ENCODE assay signal across 8 mouse cellular contexts in genomic region chr8:47675786-47676185, GRCm38 (mm10). TPM values are rescaled to one million over a fixed set of nuclear protein-coding genes. Genes with fewer than 3 reads are reported as not detected.
DNase-seq lines count a peak whose midpoint lies in the region; ATAC-seq and TF ChIP-seq lines count a peak whose summit lies in the region.

No protein-coding gene starts in this region.

- H3K4me1 ChIP-seq in cerebellum, adult 2 months (ENCODE audit: control insufficient read depth, insufficient read depth, low read length), result no peaks in the 10 kb centered on the region
- H3K4me1 ChIP-seq in spleen, adult 2 months (ENCODE audit: control insufficient read depth, insufficient read depth, insufficient read length), result no peaks in the 10 kb centered on the region
- no peaks in the 10 kb centered on the region for H3K4me1 ChIP-seq in embryonic fibroblast, embryonic 13.5 days (ENCODE audit: control insufficient read depth, insufficient read depth, low read length)
- H3K4me1 ChIP-seq in limb, embryonic 13.5 days, result 0 out of 2 replicates have a peak, but pooled peaks cover 7% of the 10 kb centered on the region
- H3K4me1 ChIP-seq in neural tube, embryonic 13.5 days (replicated peaks), result peaks cover 12% of the 10 kb centered on the region

- peak overlapping the region; percentile 75 for H3K4me2 ChIP-seq in limb, embryonic 13.5 days (replicated peaks)
- H3K4me2 ChIP-seq in neural tube, embryonic 13.5 days, result peak overlapping the region; percentile 75

- H3K9me3 ChIP-seq in limb, embryonic 13.5 days, result no peaks in the 10 kb centered on the region
- no peaks in the 10 kb centered on the region for H3K9me3 ChIP-seq in neural tube, embryonic 13.5 days

- DNase-seq in cerebellum, adult 2 months, result no peak
- no peak for DNase-seq in cerebellum, adult 11-12 months
- DNase-seq in spleen, adult 2 months (ENCODE audit: low read depth in 1 of 2, low spot score in 2 of 2), result peak; percentile 40 to 63
- DNase-seq in spleen, adult 18-20 months, result no peak
- no peak for DNase-seq in cerebellum, postnatal 14 days

- H3K9ac ChIP-seq in limb, embryonic 13.5 days, result peak overlapping the region; percentile 90
- peak overlapping the region; percentile 89 for H3K9ac ChIP-seq in neural tube, embryonic 13.5 days

- WGBS in cerebellum, adult 2 months, result under 1% methylated on average over 20 of the region's 20 CpGs
- 1% methylated on average over 20 of the region's 20 CpGs for WGBS in spleen, adult 2 months
- WGBS in limb, embryonic 13.5 days, result under 1% methylated on average over 20 of the region's 20 CpGs
- WGBS in neural tube, embryonic 13.5 days, result under 1% methylated on average over 20 of the region's 20 CpGs

- peak overlapping the region; percentile 79 for H3K27ac ChIP-seq in cerebellum, adult 2 months (ENCODE audit: insufficient read depth, low read length)
- peak overlapping the region; percentile 97 for H3K27ac ChIP-seq in spleen, adult 2 months (ENCODE audit: insufficient read depth, low read length)
- H3K27ac ChIP-seq in embryonic fibroblast, embryonic 13.5 days (ENCODE audit: insufficient read depth, low read length), result peak overlapping the region; percentile 90
- peak overlapping the region; percentile 93 for H3K27ac ChIP-seq in limb, embryonic 13.5 days
- H3K27ac ChIP-seq in neural tube, embryonic 13.5 days (replicated peaks), result peak overlapping the region; percentile 94

- no peaks in the 10 kb centered on the region for H3K36me3 ChIP-seq in spleen, adult 2 months (ENCODE audit: control insufficient read depth, insufficient read depth, low read length)
- H3K36me3 ChIP-seq in limb, embryonic 13.5 days, result no peaks in the 10 kb centered on the region
- H3K36me3 ChIP-seq in neural tube, embryonic 13.5 days, result no peaks in the 10 kb centered on the region

- peak overlapping the region; percentile 98 for H3K4me3 ChIP-seq in cerebellum, adult 2 months (replicated peaks; ENCODE audit: insufficient read depth, low read depth, low read length)
- H3K4me3 ChIP-seq in spleen, adult 2 months (ENCODE audit: extremely low read depth, insufficient read depth, insufficient read length), result peak overlapping the region; percentile 87
- H3K4me3 ChIP-seq in embryonic fibroblast, embryonic 13.5 days (ENCODE audit: insufficient read depth, low read length), result peak overlapping the region; percentile 77
- peak overlapping the region; percentile 96 for H3K4me3 ChIP-seq in limb, embryonic 13.5 days
- peak overlapping the region; percentile 84 for H3K4me3 ChIP-seq in neural tube, embryonic 13.5 days

- peak; percentile 8 for ATAC-seq in limb, embryonic 13.5 days (ENCODE audit: low FRiP score, low read depth)
- ATAC-seq in neural tube, embryonic 13.5 days (ENCODE audit: low read depth), result no peak; the same call in none of the 2 replicates

- no peak for TF ChIP-seq CTCF in cerebellum, adult 2 months (IDR thresholded peaks at IDR 0.05; ENCODE audit: borderline replicate concordance, insufficient read depth, low read depth, low read length)
- no peak for TF ChIP-seq CTCF in spleen, adult 2 months (IDR thresholded peaks at IDR 0.05; ENCODE audit: extremely low read depth, insufficient read depth, insufficient read length, insufficient replicate concordance)
- no peak for TF ChIP-seq CTCF in embryonic fibroblast, embryonic 13.5 days (IDR thresholded peaks at IDR 0.05; ENCODE audit: borderline replicate concordance, insufficient read depth, low read length)

- no peak for TF ChIP-seq POLR2A in cerebellum, adult 2 months (IDR thresholded peaks at IDR 0.05; ENCODE audit: borderline replicate concordance, insufficient read depth, low read length)
- no peak for TF ChIP-seq POLR2A in spleen, adult 2 months (IDR thresholded peaks at IDR 0.05; ENCODE audit: low read depth, low read length)
- TF ChIP-seq POLR2A in embryonic fibroblast, embryonic 13.5 days (IDR thresholded peaks at IDR 0.05; ENCODE audit: low read depth, low read length), result peak; percentile 63

- H3K27me3 ChIP-seq in cerebellum, adult 2 months (ENCODE audit: control insufficient read depth, insufficient read depth, low read length), result no peaks in the 10 kb centered on the region
- no peaks in the 10 kb centered on the region for H3K27me3 ChIP-seq in spleen, adult 2 months (ENCODE audit: control insufficient read depth, insufficient read depth, low read length)
- no peaks in the 10 kb centered on the region for H3K27me3 ChIP-seq in limb, embryonic 13.5 days
- H3K27me3 ChIP-seq in neural tube, embryonic 13.5 days, result no peaks in the 10 kb centered on the region

RNA-seq across cellular contexts. Expression of gene Ing2, which starts 0.4 kb away (rescaled TPM):
- 15.4 and 20.4 TPM in 2 replicates for polyA plus RNA-seq in cerebellum, adult 2 months (2012; rRNA removed)
- 1.7 and 2.6 TPM in 2 replicates for polyA plus RNA-seq in spleen, adult 2 months (2012; rRNA removed)
- 18.9 and 24.4 TPM in 2 replicates for polyA plus RNA-seq in embryonic fibroblast, embryonic 13.5 days (2011; ENCODE audit: insufficient read length, low read depth, missing spikeins)
- 9.3 and 9.7 TPM in 2 replicates for polyA plus RNA-seq in limb, embryonic 13.5 days (2015; fragmentation: Nextera tagmentation; extraction: Ambion mirVana)
- polyA plus RNA-seq in neural tube, embryonic 13.5 days (2015; fragmentation: Nextera tagmentation; extraction: Ambion mirVana), result 7.9 and 8.5 TPM in 2 replicates

RNA-seq across cellular contexts. Expression of gene Cdkn2aip, which starts 37.9 kb away (rescaled TPM):
- 10.3 and 11.1 TPM in 2 replicates for polyA plus RNA-seq in cerebellum, adult 2 months (2012; rRNA removed)
- polyA plus RNA-seq in spleen, adult 2 months (2012; rRNA removed), result 11.2 and 21.8 TPM in 2 replicates
- 9.8 and 10.4 TPM in 2 replicates for polyA plus RNA-seq in embryonic fibroblast, embryonic 13.5 days (2011; ENCODE audit: insufficient read length, low read depth, missing spikeins)
- 26.5 and 27.9 TPM in 2 replicates for polyA plus RNA-seq in limb, embryonic 13.5 days (2015; fragmentation: Nextera tagmentation; extraction: Ambion mirVana)
- 37.2 and 42.3 TPM in 2 replicates for polyA plus RNA-seq in neural tube, embryonic 13.5 days (2015; fragmentation: Nextera tagmentation; extraction: Ambion mirVana)

Comparison
In these comparisons a context has a peak if more than half of its experiments do, and no peak if none do; other contexts are left out.
1. DNase-seq: peak in spleen, adult 2 months (2 of 2); none in cerebellum, adult 2 months (0 of 2), cerebellum, adult 11-12 months (single experiment), spleen, adult 18-20 months (0 of 2) and cerebellum, postnatal 14 days (0 of 2).
2. Peak in every context shown above with its lines, with median percentiles within 50 percentile points of each other: H3K27ac ChIP-seq and H3K4me3 ChIP-seq.